Mouse (Mus musculus) lung, adult 2 months (tissue): ENCODE data around the gene Map3k11. TPM values are rescaled to one million over a fixed set of nuclear protein-coding genes. Genes with fewer than 3 reads are reported as not detected.

ENCODE experiments used
- DNase-seq: peaks from one replicate; pipeline ENCODE4 v3.0.0; 2022
- H3K4me1 ChIP-seq: fragments of 200-500 bp; 2 replicates; pipeline ENCODE4 v1.6.1; 2011; ENCODE audit warnings: low read length; ENCODE audit not compliant: control insufficient read depth, insufficient read depth
- H3K4me3 ChIP-seq: fragments of 200-500 bp; replicated peaks from 2 replicates; pipeline ENCODE3; 2011; ENCODE audit warnings: low read depth, mild to moderate bottlenecking, control low read depth, low read length; ENCODE audit errors: extremely low read depth
- CTCF ChIP-seq: fragments of 200-500 bp; IDR thresholded peaks from 2 replicates; pipeline ENCODE4 v1.5.1; 2011; ENCODE audit warnings: mild to moderate bottlenecking, low read length, control low read depth; ENCODE audit not compliant: insufficient read depth
- POLR2A ChIP-seq: fragments of 200-500 bp; IDR thresholded peaks from 2 replicates; pipeline ENCODE4 v1.6.1; 2011; ENCODE audit warnings: low read depth, mild to moderate bottlenecking, control low read depth, low read length, borderline replicate concordance; ENCODE audit errors: extremely low read depth
- WGBS: fragments of 180-500 bp; shearing (Covaris S2); methylation state at CpG from one replicate; pipeline ENCODE4 v1.1.7; 2018; 5-methylcytosine and 5-hydroxymethylcytosine counted together
- polyA plus RNA-seq: library from polyadenylated mRNA; depleted of rRNA; stranded (reverse); fragments of >200 nt; gene quantifications from 2 replicates; pipeline ENCODE4 v1.2.3, GENCODE M21; 2012; rRNA removed

Gene Map3k11
- polyA plus RNA-seq, 1 experiment: 141 TPM

DNA sequence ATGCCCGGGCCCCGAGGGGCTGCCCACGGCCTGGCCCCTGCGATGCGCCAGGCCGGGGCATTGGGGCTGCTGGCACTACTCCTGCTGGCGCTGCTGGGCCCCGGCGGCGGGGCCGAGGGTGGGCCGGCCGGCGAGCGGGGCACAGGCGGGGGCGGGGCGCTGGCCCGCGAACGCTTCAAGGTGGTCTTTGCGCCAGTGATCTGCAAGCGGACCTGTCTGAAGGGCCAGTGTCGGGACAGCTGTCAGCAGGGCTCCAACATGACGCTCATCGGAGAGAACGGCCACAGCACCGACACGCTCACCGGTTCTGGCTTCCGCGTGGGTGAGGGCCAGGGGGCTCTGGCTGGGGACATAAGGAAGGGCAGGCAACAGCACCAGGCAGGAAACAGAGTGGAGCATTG lies 53.7 kb downstream of the Map3k11 start:
- Histone ChIP-seq H3K4me3 (peak overlapping the region; percentile 73), H3K4me1 (peaks cover 9% of the 10 kb centered on the region)
- WGBS: 8% methylated on average over 32 of the region's 32 CpGs
- DNase-seq: no peak
- no peak for TF ChIP-seq POLR2A
- TF ChIP-seq CTCF: no peak

DNA sequence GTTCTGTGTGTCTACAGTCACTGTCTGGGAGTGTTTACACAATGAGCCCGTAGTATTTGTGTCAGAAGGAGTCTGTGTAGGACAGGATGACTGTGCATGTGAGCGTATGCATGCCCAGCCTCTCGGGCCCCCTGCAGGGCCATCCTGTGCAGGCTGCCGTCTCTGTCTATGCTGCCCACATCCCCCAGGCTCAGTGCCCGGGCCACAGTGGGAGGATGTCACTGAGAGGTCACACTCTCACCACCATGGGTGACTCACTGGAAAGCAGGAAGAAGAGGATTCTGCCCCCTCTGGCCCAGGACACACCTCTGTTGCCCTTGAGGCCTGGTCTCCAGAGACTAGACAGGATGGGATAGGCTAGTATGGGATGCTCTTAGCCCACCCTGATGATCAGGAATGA lies 55.0 kb downstream of the Map3k11 start:
- TF ChIP-seq POLR2A (no peak), CTCF (no peak)
- no peak overlapping the region for H3K4me3 ChIP-seq

DNA sequence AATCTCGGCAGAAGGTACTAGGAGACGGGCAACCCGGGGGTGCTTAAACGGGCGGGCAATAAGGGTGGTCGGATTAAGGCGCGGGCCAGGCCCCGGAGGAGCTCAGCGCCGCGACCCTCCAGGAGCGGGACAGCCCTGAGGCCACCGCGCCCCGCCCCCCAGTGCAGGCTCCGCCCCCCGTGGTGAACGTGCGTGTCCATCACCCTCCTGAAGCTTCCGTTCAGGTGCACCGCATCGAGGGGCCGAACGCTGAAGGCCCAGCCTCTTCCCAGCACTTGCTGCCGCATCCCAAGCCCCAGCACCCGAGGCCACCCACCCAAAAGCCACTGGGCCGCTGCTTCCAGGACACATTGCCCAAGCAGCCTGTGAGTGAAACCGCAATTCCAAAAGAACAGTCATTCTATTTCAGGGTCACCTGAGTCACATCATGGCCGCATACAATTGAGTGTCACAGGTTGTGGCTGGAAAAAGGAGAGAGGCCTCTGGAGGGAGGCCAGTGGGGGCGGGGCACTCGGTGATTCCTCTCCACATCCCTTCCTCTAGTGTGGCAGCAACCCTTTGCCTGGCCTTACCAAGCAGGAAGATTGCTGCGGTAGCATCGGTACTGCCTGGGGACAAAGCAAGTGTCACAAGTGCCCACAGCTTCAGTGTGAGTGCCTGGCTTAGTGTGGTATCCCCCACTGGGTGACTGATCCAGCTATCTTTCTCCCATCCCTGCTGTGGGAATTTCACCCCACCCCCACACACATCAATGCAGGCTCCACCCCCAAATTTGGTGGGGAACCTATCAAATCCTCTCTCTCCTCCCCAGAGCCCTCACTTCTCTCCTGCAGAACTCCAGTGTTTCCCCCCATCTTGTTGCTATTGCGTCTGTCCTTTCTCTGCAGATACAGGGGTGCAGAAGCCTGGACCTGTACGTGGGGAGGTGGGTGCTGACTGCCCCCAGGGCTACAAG lies 57.5 kb downstream of the Map3k11 start:
- DNase-seq: peak; percentile 37
- 26% methylated on average over 36 of the region's 36 CpGs for WGBS
- no peak overlapping the region for H3K4me3 ChIP-seq
- H3K4me1 ChIP-seq: peaks cover 4% of the 10 kb centered on the region; the same call in 1 of the 2 replicates
- TF ChIP-seq POLR2A (no peak), CTCF (no peak)

More for the DNA sequence above, 55.0 kb downstream of the Map3k11 start:
- no peak for DNase-seq
- 7% methylated on average over 5 of the region's 5 CpGs for WGBS
- H3K4me1 ChIP-seq: peaks cover 9% of the 10 kb centered on the region

DNA sequence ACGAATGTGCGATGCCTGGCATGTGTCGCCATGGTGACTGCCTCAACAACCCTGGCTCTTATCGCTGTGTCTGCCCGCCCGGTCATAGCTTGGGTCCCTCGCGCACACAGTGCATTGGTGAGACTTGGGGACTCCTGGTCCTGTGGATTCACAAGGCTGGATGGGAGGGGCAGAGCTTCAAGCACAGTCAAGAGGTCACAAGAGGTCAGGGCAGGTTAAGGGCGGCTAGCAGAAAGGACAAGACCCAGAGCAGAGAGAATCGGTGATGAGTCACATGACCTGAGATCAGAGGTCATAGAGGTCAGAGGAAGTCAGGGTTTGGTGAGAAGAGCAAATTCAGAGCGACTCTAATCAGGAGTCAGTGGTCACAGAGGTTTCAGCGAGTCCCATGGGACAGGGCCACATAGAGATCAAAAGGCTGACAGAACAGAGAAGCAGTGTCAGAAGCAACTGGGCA lies 58.4 kb downstream of the Map3k11 start:
- WGBS: 58% methylated on average over 12 of the region's 12 CpGs
- TF ChIP-seq POLR2A (no peak), CTCF (no peak)
- H3K4me3 ChIP-seq: no peak overlapping the region
- DNase-seq: no peak
- peaks cover 6% of the 10 kb centered on the region; the same call in 1 of the 2 replicates for H3K4me1 ChIP-seq

DNA sequence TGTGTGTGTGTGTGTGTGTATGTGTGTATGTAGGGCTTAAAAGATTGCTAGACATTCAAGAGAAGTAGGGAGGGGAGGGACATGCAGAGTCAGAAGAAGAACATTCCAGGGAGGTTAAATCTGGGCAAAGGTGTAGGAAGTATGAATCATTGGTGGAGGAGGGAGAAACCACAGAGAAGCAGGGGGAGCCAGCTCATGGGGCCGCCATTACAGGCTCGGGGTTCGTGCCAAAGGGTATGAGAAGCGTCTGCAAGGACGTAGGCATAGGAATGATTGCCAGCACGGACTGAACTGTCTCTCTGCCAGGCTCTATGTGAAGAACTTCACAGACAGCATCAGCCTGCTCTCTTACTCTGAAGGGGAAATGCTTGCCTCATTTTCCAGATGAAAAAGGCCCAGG lies 60.9 kb downstream of the Map3k11 start:
- 69% methylated on average over 6 of the region's 6 CpGs for WGBS
- DNase-seq: no peak
- Histone ChIP-seq H3K4me1 (peaks cover 3% of the 10 kb centered on the region; the same call in 1 of the 2 replicates), H3K4me3 (no peak overlapping the region)
- TF ChIP-seq CTCF (no peak), POLR2A (no peak)

DNA sequence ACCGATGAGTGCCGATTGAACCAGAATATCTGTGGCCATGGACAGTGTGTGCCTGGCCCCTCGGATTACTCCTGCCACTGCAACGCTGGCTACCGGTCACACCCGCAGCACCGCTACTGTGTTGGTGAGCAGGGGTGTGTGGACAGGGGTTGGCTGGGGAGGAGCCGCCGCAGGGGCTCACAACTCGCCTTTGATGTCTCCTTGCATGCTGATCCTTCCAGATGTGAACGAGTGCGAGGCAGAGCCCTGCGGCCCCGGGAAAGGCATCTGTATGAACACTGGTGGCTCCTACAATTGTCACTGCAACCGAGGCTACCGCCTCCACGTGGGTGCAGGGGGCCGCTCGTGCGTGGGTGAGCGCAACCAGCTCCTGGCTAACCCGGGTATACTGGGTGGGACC lies 62.4 kb downstream of the Map3k11 start:
- DNase-seq: no peak
- WGBS: 54% methylated on average over 22 of the region's 22 CpGs
- Histone ChIP-seq H3K4me1 (peaks cover 3% of the 10 kb centered on the region; the same call in 1 of the 2 replicates), H3K4me3 (no peak overlapping the region)
- TF ChIP-seq CTCF (no peak), POLR2A (no peak)

DNA sequence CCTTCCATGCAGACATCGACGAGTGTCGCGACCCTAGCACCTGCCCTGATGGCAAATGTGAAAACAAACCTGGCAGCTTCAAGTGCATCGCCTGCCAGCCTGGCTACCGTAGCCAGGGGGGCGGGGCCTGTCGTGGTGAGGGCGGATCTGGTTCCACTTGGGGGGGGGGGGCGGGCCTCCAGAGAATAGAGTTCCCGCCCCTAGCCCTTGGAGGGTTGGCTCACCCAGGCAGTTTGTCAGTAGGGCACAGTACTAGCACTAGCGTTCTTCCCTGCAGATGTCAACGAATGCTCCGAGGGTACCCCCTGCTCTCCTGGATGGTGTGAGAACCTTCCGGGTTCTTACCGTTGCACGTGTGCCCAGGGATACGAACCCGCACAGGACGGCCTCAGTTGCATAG lies 63.2 kb downstream of the Map3k11 start:
- WGBS: 23% methylated on average over 20 of the region's 20 CpGs
- no peak for TF ChIP-seq POLR2A
- TF ChIP-seq CTCF: no peak
- no peak overlapping the region for H3K4me3 ChIP-seq
- H3K4me1 ChIP-seq: peaks cover 3% of the 10 kb centered on the region; the same call in 1 of the 2 replicates
- DNase-seq: peak; percentile 50

Other genes with a start within 250 kb of the Map3k11 start
- gene Fosl1, start 241.2 kb upstream of the Map3k11 start, polyA plus RNA-seq: 0.34 and 0.36 TPM in 2 replicates
- gene Ccdc85b, start 230.8 kb upstream of the Map3k11 start, polyA plus RNA-seq: 15.8 and 17.0 TPM in 2 replicates
- gene Fibp, start 228.1 kb upstream of the Map3k11 start, polyA plus RNA-seq: 129 and 144 TPM in 2 replicates
- gene Ctsw, start 220.2 kb upstream of the Map3k11 start, polyA plus RNA-seq: 4.9 and 5.7 TPM in 2 replicates
- gene Efemp2, start 214.8 kb upstream of the Map3k11 start, polyA plus RNA-seq: 96.9 and 103 TPM in 2 replicates
- 50.3 and 53.0 TPM in 2 replicates for gene Mus81, start 200.3 kb upstream of the Map3k11 start, polyA plus RNA-seq
- gene Cfl1, start 198.3 kb upstream of the Map3k11 start, polyA plus RNA-seq: 439 and 568 TPM in 2 replicates
- gene 1700020D05Rik, start 185.0 kb upstream of the Map3k11 start, polyA plus RNA-seq: 1.1 and 1.2 TPM in 2 replicates
- 8.8 and 15.6 TPM in 2 replicates for gene Snx32, start 178.2 kb upstream of the Map3k11 start, polyA plus RNA-seq
- 2.3 and 11.2 TPM in 2 replicates for gene Ovol1, start 128.1 kb upstream of the Map3k11 start, polyA plus RNA-seq
- gene Ap5b1, start 120.7 kb upstream of the Map3k11 start, polyA plus RNA-seq: 14.5 and 15.3 TPM in 2 replicates
- 38.6 and 47.6 TPM in 2 replicates for gene Rnaseh2c, start 86.9 kb upstream of the Map3k11 start, polyA plus RNA-seq
- gene Kat5, start 78.5 kb upstream of the Map3k11 start, polyA plus RNA-seq: 72.5 and 75.7 TPM in 2 replicates
- 118 and 120 TPM in 2 replicates for gene Rela, start 51.3 kb upstream of the Map3k11 start, polyA plus RNA-seq
- 163 and 214 TPM in 2 replicates for gene Sipa1, start 25.0 kb upstream of the Map3k11 start, polyA plus RNA-seq
- 156 and 166 TPM in 2 replicates for gene Pcnx3, start 166 bp downstream of the Map3k11 start, polyA plus RNA-seq
- gene Kcnk7, start 15.6 kb downstream of the Map3k11 start, polyA plus RNA-seq: 2.0 and 4.6 TPM in 2 replicates
- 64.4 and 73.8 TPM in 2 replicates for gene Ehbp1l1, start 37.6 kb downstream of the Map3k11 start, polyA plus RNA-seq
- 231 and 234 TPM in 2 replicates for gene Fam89b, start 40.9 kb downstream of the Map3k11 start, polyA plus RNA-seq
- gene Ltbp3, start 52.2 kb downstream of the Map3k11 start, polyA plus RNA-seq: 236 and 238 TPM in 2 replicates
- 113 and 116 TPM in 2 replicates for gene Scyl1, start 82.7 kb downstream of the Map3k11 start, polyA plus RNA-seq
- 32.1 and 37.8 TPM in 2 replicates for gene Frmd8, start 186.5 kb downstream of the Map3k11 start, polyA plus RNA-seq
- 24.5 and 26.0 TPM in 2 replicates for gene Slc25a45, start 189.1 kb downstream of the Map3k11 start, polyA plus RNA-seq
- 1.1 and 1.2 TPM in 2 replicates for gene Tigd3, start 205.4 kb downstream of the Map3k11 start, polyA plus RNA-seq
- gene Dpf2, start 224.3 kb downstream of the Map3k11 start, polyA plus RNA-seq: 87.1 and 103 TPM in 2 replicates
- 22.2 and 24.1 TPM in 2 replicates for gene Cdc42ep2, start 236.1 kb downstream of the Map3k11 start, polyA plus RNA-seq